Mouse (Mus musculus): ENCODE data around the gene Nckipsd. TPM values are rescaled to one million over a fixed set of nuclear protein-coding genes. Genes with fewer than 3 reads are reported as not detected.

The Nckipsd gene
- total RNA-seq, 2 experiments from 2014 or later, result 10.9 to 14.5 TPM

- no peak for DNase-seq (ENCODE audit: low spot score in 2 of 2)
Measured at GRCm38 (mm10) chr9:108845390-108845789, 37.2 kb downstream of the Nckipsd start.

GRCm38 (mm10) chr9:108847374-108847773, 39.2 kb downstream of the Nckipsd start:
- no peak for DNase-seq (ENCODE audit: low spot score in 2 of 2)

DNA sequence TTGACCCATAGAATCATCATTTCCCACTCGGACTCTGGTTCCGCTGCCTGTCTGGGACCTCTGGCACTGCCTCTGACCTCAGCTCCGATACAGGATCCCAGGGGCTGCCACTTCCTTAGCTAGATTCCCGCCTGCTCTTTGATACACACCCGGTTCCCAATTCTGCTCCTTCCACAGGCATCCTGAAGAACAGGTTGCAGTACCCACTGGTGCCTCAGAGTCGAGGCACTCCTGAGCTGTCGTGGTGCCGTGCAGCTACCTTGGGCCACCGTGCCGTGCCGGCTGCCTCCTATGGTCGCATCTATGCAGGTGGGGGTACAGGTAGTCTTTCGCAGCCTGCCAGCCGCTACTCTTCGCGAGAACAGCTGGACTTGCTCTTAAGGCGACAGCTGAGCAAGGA, 40.3 kb downstream of the Nckipsd start:
- DNase-seq (ENCODE audit: low spot score in 2 of 2), result no peak

DNA sequence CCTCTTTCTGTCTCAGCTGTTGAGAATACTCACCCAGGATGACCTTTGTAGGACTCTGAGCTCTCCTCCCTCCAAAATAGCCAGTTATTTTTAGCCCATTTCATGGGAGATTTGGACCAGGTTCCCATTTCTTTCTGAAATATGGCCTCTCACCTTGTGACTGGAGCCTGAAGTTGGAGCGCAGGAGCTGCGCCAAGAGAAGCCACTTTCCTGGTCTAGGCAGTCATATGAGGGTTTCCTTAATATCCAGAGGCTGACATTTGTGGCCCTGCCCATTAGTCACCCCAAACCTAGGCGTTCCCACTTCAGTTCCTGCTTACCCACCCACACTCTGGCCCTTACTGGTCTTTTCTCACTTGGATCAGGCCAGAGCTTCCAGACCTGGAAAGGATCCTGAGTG, 44.8 kb downstream of the Nckipsd start, which contains the start of gene Slc26a6:
TSS of gene Slc26a6 (plus strand) at position 308 of the 400 bp plus-strand sequence.
- no peak for DNase-seq (ENCODE audit: low spot score in 2 of 2)

DNA sequence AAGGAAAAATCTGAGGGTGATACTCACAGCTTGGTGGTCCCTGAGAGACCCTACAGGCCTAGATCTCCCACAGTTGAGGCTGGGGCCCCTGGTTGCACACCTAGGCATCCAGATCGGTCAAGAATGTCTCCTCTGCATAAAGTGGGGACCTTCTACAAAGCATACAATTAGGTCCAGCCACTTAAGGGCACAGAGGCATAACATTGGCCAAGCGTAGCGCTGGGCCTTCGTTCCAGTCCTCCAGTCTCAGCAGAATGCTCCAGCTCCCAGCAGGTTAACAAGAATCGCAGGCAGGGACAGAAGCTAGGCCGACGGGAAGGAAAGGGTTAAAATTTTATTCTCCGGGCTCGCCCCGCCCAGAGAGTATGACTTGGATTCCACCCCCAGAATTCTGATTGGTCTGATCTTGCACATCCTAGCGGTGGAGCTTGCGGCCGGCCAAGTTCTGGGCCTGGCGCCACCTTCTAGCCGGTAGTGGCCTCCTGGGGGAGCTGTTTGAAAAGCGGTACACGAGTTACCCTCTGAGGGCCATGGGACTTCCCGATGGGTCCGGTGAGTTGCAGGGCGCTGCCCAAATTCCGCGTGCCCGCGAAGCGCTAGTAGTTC, 45.6 kb downstream of the Nckipsd start:
- peak; percentile 62 to 82 for DNase-seq (ENCODE audit: low spot score in 2 of 2)

DNA sequence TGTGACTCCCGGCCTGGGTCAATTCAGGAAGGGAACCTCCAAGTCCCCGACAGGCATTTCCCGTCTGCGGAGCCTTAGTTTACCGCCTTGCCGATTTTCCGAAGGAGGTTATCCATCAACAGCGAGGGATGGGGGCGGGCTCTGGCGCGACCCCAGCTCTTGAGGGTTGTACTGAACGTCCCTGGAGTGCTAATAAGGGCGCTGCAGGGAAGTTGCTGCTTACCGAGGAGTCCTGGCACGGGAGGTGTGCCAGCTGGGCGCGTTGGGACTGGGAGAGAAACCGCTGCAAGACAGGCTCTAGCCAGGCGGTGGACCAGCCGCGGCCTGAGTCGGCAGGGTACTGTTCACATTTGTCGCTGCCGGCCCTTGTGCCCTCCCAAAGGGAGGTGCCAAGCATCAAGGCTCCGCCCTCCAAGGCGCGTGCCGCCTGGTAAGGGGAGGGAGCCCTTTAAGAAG, 46.1 kb downstream of the Nckipsd start:
- peak; percentile 43 to 75 for DNase-seq (ENCODE audit: low spot score in 2 of 2)

GRCm38 (mm10) chr9:108855335-108855734, 47.2 kb downstream of the Nckipsd start:
- DNase-seq (ENCODE audit: low spot score in 2 of 2), result no peak

GRCm38 (mm10) chr9:108858792-108859527, 50.8 kb downstream of the Nckipsd start:
- DNase-seq (ENCODE audit: low spot score in 2 of 2), result no peak

Small RNA genes lying within 50 kb of the gene (microRNA-seq; reads per million reads assigned to microRNA genes)
- not detected for gene Gm23156

Other genes with a start within 250 kb of the Nckipsd start
- gene Impdh2, start 248.1 kb upstream of the Nckipsd start, total RNA-seq (2021), result 100 to 1,000 TPM; 105 to 106 TPM
- 10 to 100 TPM; 55.8 to 58.7 TPM for gene Ndufaf3, start 240.9 kb upstream of the Nckipsd start, total RNA-seq (2021)
- 10 to 100 TPM; 60.3 to 74.2 TPM for gene Dalrd3, start 238.5 kb upstream of the Nckipsd start, total RNA-seq (2021)
- 100 to 1,000 TPM; 150 to 157 TPM for gene Wdr6, start 229.6 kb upstream of the Nckipsd start, total RNA-seq (2021)
- 10 to 100 TPM; 13.4 to 16.2 TPM for gene P4htm, start 210.7 kb upstream of the Nckipsd start, total RNA-seq (2021)
- gene Arih2, start 159.0 kb upstream of the Nckipsd start, total RNA-seq (2021), result 10 to 100 TPM; 80.1 to 80.7 TPM
- gene Slc25a20, start 146.3 kb upstream of the Nckipsd start, total RNA-seq (2021), result 100 to 1,000 TPM in 1 of 2 experiments, 10 to 100 TPM in 1; 92.7 to 115 TPM
- 10 to 100 TPM; 43.9 to 47.9 TPM for gene Prkar2a, start 119.1 kb upstream of the Nckipsd start, total RNA-seq (2021)
- gene Ip6k2, start 24.6 kb upstream of the Nckipsd start, total RNA-seq (2021), result 100 to 1,000 TPM; 124 to 130 TPM
- 10 to 100 TPM; 11.0 to 13.6 TPM for gene Celsr3, start 18.0 kb downstream of the Nckipsd start, total RNA-seq (2021)
- 10 to 100 TPM; 11.4 to 11.9 TPM for gene Slc26a6, start 44.9 kb downstream of the Nckipsd start, total RNA-seq (2021)
- gene Tmem89, start 106.3 kb downstream of the Nckipsd start, total RNA-seq (2021), result under 1 TPM in 1 of 2 experiments, not detected in 1; 0.34 TPM
- 100 to 1,000 TPM; 475 to 524 TPM for gene Uqcrc1, start 128.3 kb downstream of the Nckipsd start, total RNA-seq (2021)
- gene Col7a1, start 145.2 kb downstream of the Nckipsd start, total RNA-seq (2021), result 1 to 10 TPM; 9.0 to 9.5 TPM
- gene Ucn2, start 177.6 kb downstream of the Nckipsd start, total RNA-seq (2021), result 1 to 10 TPM in 1 of 2 experiments, under 1 TPM in 1; 0.78 to 1.6 TPM
- gene Pfkfb4, start 183.4 kb downstream of the Nckipsd start, total RNA-seq (2021), result 1 to 10 TPM; 5.3 to 9.1 TPM
- gene Shisa5, start 230.2 kb downstream of the Nckipsd start, total RNA-seq (2021), result 100 to 1,000 TPM; 113 to 115 TPM

Data from adrenal gland, postnatal 4 days (tissue).